Mouse (Mus musculus) hindbrain, embryonic 13.5 days (tissue): ENCODE measurements at regions not wholly inside any gene's neighbourhood (a gene's known extent, or its start where the extent isn't known, plus 50 kb on each side); places are given as distances from the start of the nearest gene placed in this dataset.

Source experiments
- ATAC-seq: fragments of 200-750 bp; cut with Nextera tagmentation; 2 replicates; pipeline ENCODE4 v1.8.0; 2017; ENCODE audit warnings: moderate TSS enrichment; ENCODE audit not compliant: low FRiP score
- H3K27ac ChIP-seq: fragments of 300-500 bp; sonication (generic); 2 replicates; pipeline ENCODE4 v1.5.1; 2015; ENCODE audit warnings: inconsistent platforms, mild to moderate bottlenecking, moderate library complexity
- H3K27me3 ChIP-seq: fragments of 300-500 bp; sonication (generic); 2 replicates; pipeline ENCODE4 v1.6.1; 2015; ENCODE audit warnings: mild to moderate bottlenecking, inconsistent platforms
- H3K36me3 ChIP-seq: fragments of 300-500 bp; sonication (generic); 2 replicates; pipeline ENCODE4 v1.6.1; 2015; ENCODE audit warnings: mild to moderate bottlenecking, inconsistent platforms
- H3K4me1 ChIP-seq: fragments of 300-500 bp; sonication (generic); replicated peaks from 2 replicates; pipeline ENCODE4 v1.6.1; 2015; ENCODE audit warnings: inconsistent platforms
- H3K4me2 ChIP-seq: fragments of 300-500 bp; sonication (generic); 2 replicates; pipeline ENCODE4 v1.6.1; 2015; ENCODE audit warnings: inconsistent platforms, mild to moderate bottlenecking, moderate library complexity
- H3K4me3 ChIP-seq: fragments of 300-500 bp; sonication (generic); 2 replicates; pipeline ENCODE4 v1.5.1; 2015; ENCODE audit warnings: mild to moderate bottlenecking, inconsistent platforms
- H3K9ac ChIP-seq: fragments of 300-500 bp; sonication (generic); 2 replicates; pipeline ENCODE4 v1.6.1; 2015; ENCODE audit warnings: mild to moderate bottlenecking, inconsistent platforms
- H3K9me3 ChIP-seq: fragments of 300-500 bp; sonication (generic); 2 replicates; pipeline ENCODE4 v1.6.1; 2016; ENCODE audit warnings: inconsistent platforms
- WGBS: fragments of 180-500 bp; shearing (Covaris S2); methylation state at CpG from one replicate; pipeline ENCODE4 v1.1.7; 2015; 5-methylcytosine and 5-hydroxymethylcytosine counted together

GRCm38 (mm10) chr11:45179019-45179418, 561.9 kb downstream of the Ebf1 start:
- H3K36me3 ChIP-seq: no peaks in the 10 kb centered on the region
- no peak overlapping the region for H3K27ac ChIP-seq
- 96% methylated on average over 1 of the region's 1 CpGs for WGBS
- H3K4me3 ChIP-seq: no peak overlapping the region
- H3K9me3 ChIP-seq: no peaks in the 10 kb centered on the region
- ATAC-seq: no peak
- no peaks in the 10 kb centered on the region for H3K4me1 ChIP-seq
- H3K9ac ChIP-seq: no peak overlapping the region
- H3K27me3 ChIP-seq: no peaks in the 10 kb centered on the region
- no peak overlapping the region for H3K4me2 ChIP-seq

- Histone ChIP-seq H3K27me3 (no peaks in the 10 kb centered on the region), H3K4me3 (no peak overlapping the region), H3K9ac (no peak overlapping the region), H3K36me3 (no peaks in the 10 kb centered on the region), H3K4me2 (no peak overlapping the region), H3K4me1 (peaks cover 26% of the 10 kb centered on the region), H3K27ac (0 out of 2 replicates have a peak overlapping the region, but pooled peaks have one; percentile 2), H3K9me3 (no peaks in the 10 kb centered on the region)
- 61% methylated on average over 14 of the region's 14 CpGs for WGBS
- ATAC-seq: no peak
Observed at GRCm38 (mm10) chr11:45190601-45191370, 573.7 kb downstream of the Ebf1 start.

GRCm38 (mm10) chr11:45191392-45192189, 574.5 kb downstream of the Ebf1 start:
- Histone ChIP-seq H3K27ac (no peak overlapping the region), H3K4me2 (no peak overlapping the region), H3K4me1 (peaks cover 26% of the 10 kb centered on the region), H3K27me3 (no peaks in the 10 kb centered on the region), H3K36me3 (no peaks in the 10 kb centered on the region), H3K9ac (no peak overlapping the region), H3K4me3 (no peak overlapping the region), H3K9me3 (no peaks in the 10 kb centered on the region)
- 48% methylated on average over 12 of the region's 12 CpGs for WGBS
- no peak for ATAC-seq

- no peaks in the 10 kb centered on the region for H3K27me3 ChIP-seq
- H3K9me3 ChIP-seq: no peaks in the 10 kb centered on the region
- no peaks in the 10 kb centered on the region for H3K36me3 ChIP-seq
- no peak overlapping the region for H3K9ac ChIP-seq
- no peak for ATAC-seq
- no peak overlapping the region for H3K4me2 ChIP-seq
- no peak overlapping the region for H3K4me3 ChIP-seq
- H3K4me1 ChIP-seq: peaks cover 26% of the 10 kb centered on the region
- WGBS: 93% methylated on average over 5 of the region's 5 CpGs
- H3K27ac ChIP-seq: no peak overlapping the region
Observed at GRCm38 (mm10) chr11:45193319-45193718, 576.2 kb downstream of the Ebf1 start.

GRCm38 (mm10) chr11:45199520-45199919, 582.4 kb downstream of the Ebf1 start:
- no peak for ATAC-seq
- H3K4me3 ChIP-seq: no peak overlapping the region
- no peak overlapping the region for H3K9ac ChIP-seq
- no peaks in the 10 kb centered on the region for H3K9me3 ChIP-seq
- no peak overlapping the region for H3K4me2 ChIP-seq
- no peaks in the 10 kb centered on the region for H3K36me3 ChIP-seq
- H3K27ac ChIP-seq: no peak overlapping the region
- no peaks in the 10 kb centered on the region for H3K27me3 ChIP-seq
- WGBS: 87% methylated on average over 4 of the region's 4 CpGs
- no peaks in the 10 kb centered on the region for H3K4me1 ChIP-seq

- Histone ChIP-seq H3K36me3 (no peaks in the 10 kb centered on the region), H3K9me3 (no peaks in the 10 kb centered on the region), H3K27me3 (no peaks in the 10 kb centered on the region), H3K4me1 (no peaks in the 10 kb centered on the region), H3K27ac (no peak overlapping the region), H3K4me3 (no peak overlapping the region), H3K4me2 (no peak overlapping the region), H3K9ac (no peak overlapping the region)
- no peak for ATAC-seq
- WGBS: 86% methylated on average over 9 of the region's 9 CpGs
Observed at GRCm38 (mm10) chr11:45200714-45201405, 583.7 kb downstream of the Ebf1 start.

GRCm38 (mm10) chr11:45203446-45203845, 586.3 kb downstream of the Ebf1 start:
- no peak for ATAC-seq
- Histone ChIP-seq H3K4me1 (no peaks in the 10 kb centered on the region), H3K9ac (no peak overlapping the region), H3K4me3 (no peak overlapping the region), H3K27me3 (no peaks in the 10 kb centered on the region), H3K27ac (no peak overlapping the region), H3K9me3 (no peaks in the 10 kb centered on the region), H3K4me2 (no peak overlapping the region), H3K36me3 (no peaks in the 10 kb centered on the region)
- 75% methylated on average over 5 of the region's 5 CpGs for WGBS

- H3K27ac ChIP-seq: no peak overlapping the region
- no peak overlapping the region for H3K4me3 ChIP-seq
- ATAC-seq: no peak
- H3K9ac ChIP-seq: no peak overlapping the region
- 82% methylated on average over 8 of the region's 8 CpGs for WGBS
- H3K9me3 ChIP-seq: no peaks in the 10 kb centered on the region
- no peaks in the 10 kb centered on the region for H3K4me1 ChIP-seq
- no peak overlapping the region for H3K4me2 ChIP-seq
- H3K27me3 ChIP-seq: no peaks in the 10 kb centered on the region
- H3K36me3 ChIP-seq: no peaks in the 10 kb centered on the region
Observed at GRCm38 (mm10) chr11:45206611-45207525, 589.8 kb downstream of the Ebf1 start.

GRCm38 (mm10) chr11:45214096-45214495, 597.0 kb downstream of the Ebf1 start:
- H3K27me3 ChIP-seq: no peaks in the 10 kb centered on the region
- no peak overlapping the region for H3K4me2 ChIP-seq
- H3K27ac ChIP-seq: no peak overlapping the region
- no peak for ATAC-seq
- no peak overlapping the region for H3K4me3 ChIP-seq
- no peaks in the 10 kb centered on the region for H3K4me1 ChIP-seq
- no peak overlapping the region for H3K9ac ChIP-seq
- no peaks in the 10 kb centered on the region for H3K36me3 ChIP-seq
- H3K9me3 ChIP-seq: no peaks in the 10 kb centered on the region
- WGBS: 96% methylated on average over 1 of the region's 1 CpGs

- H3K27ac ChIP-seq: no peak overlapping the region
- no peaks in the 10 kb centered on the region for H3K27me3 ChIP-seq
- H3K4me3 ChIP-seq: no peak overlapping the region
- H3K36me3 ChIP-seq: no peaks in the 10 kb centered on the region
- no peaks in the 10 kb centered on the region for H3K9me3 ChIP-seq
- H3K4me1 ChIP-seq: no peaks in the 10 kb centered on the region
- H3K4me2 ChIP-seq: no peak overlapping the region
- 74% methylated on average over 3 of the region's 3 CpGs for WGBS
- no peak overlapping the region for H3K9ac ChIP-seq
- ATAC-seq: no peak
Observed at GRCm38 (mm10) chr11:45216942-45217474, 599.9 kb downstream of the Ebf1 start.

- no peaks in the 10 kb centered on the region for H3K4me1 ChIP-seq
- no peaks in the 10 kb centered on the region for H3K36me3 ChIP-seq
- H3K4me3 ChIP-seq: no peak overlapping the region
- H3K27me3 ChIP-seq: no peaks in the 10 kb centered on the region
- H3K9ac ChIP-seq: no peak overlapping the region
- H3K9me3 ChIP-seq: no peaks in the 10 kb centered on the region
- WGBS: 84% methylated on average over 4 of the region's 4 CpGs
- no peak overlapping the region for H3K27ac ChIP-seq
- no peak for ATAC-seq
- no peak overlapping the region for H3K4me2 ChIP-seq
Observed at GRCm38 (mm10) chr11:45219239-45219638, 602.1 kb downstream of the Ebf1 start.
